Mouse (Mus musculus) CH12.LX (cell line): ENCODE measurements around the gene Gm37240.
A peak's percentile ranks its signal among the peaks of the same experiment; 100 is the strongest.

Source experiments
- CTCF ChIP-seq, 2 experiments: IDR thresholded peaks in 1 of 2; conservative IDR thresholded peaks in 1 of 2; 2 replicates each; pipeline ENCODE4 v1.5.1; 2011 to 2012; ENCODE audit warnings: low read depth in 2 of 2, low read length in 2 of 2, improper control_type of control experiment in 1 of 2, inconsistent platforms in 1 of 2, mild to moderate bottlenecking in 1 of 2, moderate library complexity in 1 of 2
- E2F4 ChIP-seq: IDR thresholded peaks from 2 replicates; pipeline ENCODE4 v1.6.1; 2011; ENCODE audit warnings: low read depth, low read length, improper control_type of control experiment; ENCODE audit not compliant: insufficient replicate concordance
- EP300 ChIP-seq: IDR thresholded peaks from 2 replicates; pipeline ENCODE4 v1.6.1; 2011; ENCODE audit warnings: low read length, improper control_type of control experiment
- MEF2A ChIP-seq: IDR thresholded peaks from 2 replicates; pipeline ENCODE4 v1.6.1; 2014; ENCODE audit warnings: low read depth, mild to moderate bottlenecking, inconsistent platforms, low read length, improper control_type of control experiment, borderline replicate concordance
- POLR2A ChIP-seq: IDR thresholded peaks from 2 replicates; pipeline ENCODE4 v1.6.1; 2011; ENCODE audit warnings: low read depth, mild to moderate bottlenecking, improper control_type of control experiment, low read length
- RCOR1 ChIP-seq: conservative IDR thresholded peaks from 2 replicates; pipeline ENCODE4 v1.6.1; 2012; ENCODE audit warnings: low read depth, mild to moderate bottlenecking, inconsistent platforms, low read length, improper control_type of control experiment
- TBP ChIP-seq: conservative IDR thresholded peaks from 2 replicates; pipeline ENCODE4 v1.6.1; 2011; ENCODE audit warnings: low read depth, low read length, improper control_type of control experiment
- UBTF ChIP-seq: IDR thresholded peaks from 2 replicates; pipeline ENCODE4 v1.6.1; 2012; ENCODE audit warnings: low read depth, mild to moderate bottlenecking, inconsistent platforms, low read length, improper control_type of control experiment, moderate library complexity
- USF1 ChIP-seq: IDR thresholded peaks from 2 replicates; pipeline ENCODE4 v1.6.1; 2014; ENCODE audit warnings: low read depth, mild to moderate bottlenecking, inconsistent platforms, low read length, improper control_type of control experiment
- ZKSCAN1 ChIP-seq: IDR thresholded peaks from 2 replicates; pipeline ENCODE4 v1.6.1; 2012; ENCODE audit warnings: low read depth, inconsistent platforms, low read length, improper control_type of control experiment, borderline replicate concordance
- ZMIZ1 ChIP-seq: IDR thresholded peaks from 2 replicates; pipeline ENCODE4 v1.6.1; 2012; ENCODE audit warnings: low read depth, mild to moderate bottlenecking, inconsistent platforms, low read length, improper control_type of control experiment

DNA sequence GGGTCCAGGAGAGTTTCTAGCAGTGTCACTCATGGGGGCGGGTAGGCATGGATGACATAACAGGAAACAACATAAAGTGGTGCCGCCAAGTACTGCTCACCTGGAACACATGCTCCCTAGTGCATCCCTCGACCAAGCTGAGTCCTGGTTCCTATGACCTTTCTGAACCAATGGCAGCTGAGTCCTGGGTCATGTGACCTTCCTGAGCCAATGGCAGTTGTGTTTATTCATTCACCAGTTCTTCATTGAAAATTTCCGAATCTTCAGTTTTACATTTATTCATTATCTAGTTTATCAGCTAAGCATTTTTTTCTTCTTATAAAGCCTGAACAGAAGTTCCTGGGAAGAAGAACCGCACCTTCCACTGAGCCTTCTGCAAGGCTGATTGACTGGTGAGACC, 838.7 kb downstream of the Gm37240 start:
- TF ChIP-seq POLR2A: no peak
- no peak for TF ChIP-seq ZMIZ1
- no peak for TF ChIP-seq MEF2A
- no peak for TF ChIP-seq RCOR1
- peak; percentile 53 for TF ChIP-seq USF1
- no peak for TF ChIP-seq EP300
- TF ChIP-seq E2F4: no peak
- TF ChIP-seq ZKSCAN1: no peak
- TF ChIP-seq CTCF (conservative IDR thresholded peaks at IDR 0.05 in 1 of 2, IDR thresholded peaks at IDR 0.05 in 1 of 2; ENCODE audit: low read depth in 2 of 2, low read length in 2 of 2): no peak
- TF ChIP-seq UBTF: no peak
- TF ChIP-seq TBP: no peak
